In the genomic region with DNA sequence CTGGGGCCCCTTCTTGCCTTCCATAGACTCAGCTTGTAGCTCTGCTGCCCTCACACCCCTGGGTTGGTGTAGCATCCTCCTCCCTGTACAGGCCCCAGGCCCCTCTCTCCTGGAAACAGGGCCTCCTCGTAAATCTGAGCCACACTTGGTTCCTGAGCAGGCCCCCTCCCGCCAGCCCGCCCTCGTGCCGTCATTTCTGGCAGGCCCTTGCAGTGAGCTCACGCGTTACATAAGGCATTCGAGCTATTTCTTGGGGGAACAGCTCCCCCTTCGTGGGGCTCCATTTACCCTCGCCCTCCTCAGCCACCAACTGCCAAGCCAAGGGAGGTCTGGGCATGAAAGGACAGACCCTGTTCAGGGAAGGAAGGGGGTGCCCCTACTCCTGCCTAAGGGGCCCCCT, we compare ENCODE assay signal across 8 mouse cellular contexts. TPM values are rescaled to one million over a fixed set of nuclear protein-coding genes. Genes with fewer than 3 reads are reported as not detected.
DNase-seq lines count a peak whose midpoint lies in the region; ATAC-seq and TF ChIP-seq lines count a peak whose summit lies in the region.

No protein-coding gene starts in this region.

- peaks cover 35% of the 10 kb centered on the region for H3K4me1 ChIP-seq in lung, adult 2 months (ENCODE audit: control insufficient read depth, insufficient read depth, low read length)

- ATAC-seq in hematopoietic stem cell, adult 5-6 weeks (replicated peaks in 1 of 2; ENCODE audit: insufficient read depth in 1 of 2, low FRiP score in 2 of 2, low TSS enrichment in 1 of 2, low read depth in 1 of 2, poor library complexity in 2 of 2, severe bottlenecking in 2 of 2): peak; percentile 39 to 54

- TF ChIP-seq CTCF in lung, adult 2 months (IDR thresholded peaks at IDR 0.05; ENCODE audit: insufficient read depth, low read length): no peak

- TF ChIP-seq POLR2A in lung, adult 2 months (IDR thresholded peaks at IDR 0.05; ENCODE audit: borderline replicate concordance, extremely low read depth, low read depth, low read length): no peak

- H3K4me3 ChIP-seq in lung, adult 2 months (replicated peaks; ENCODE audit: extremely low read depth, low read depth, low read length): no peak overlapping the region

- peak; percentile 80 for DNase-seq in adrenal gland, postnatal 10 days
- peak; percentile 73 for DNase-seq in cerebellum, postnatal 14 days
- DNase-seq in frontal cortex, postnatal 14 days (ENCODE audit: low spot score in 2 of 2): peak; percentile 81 to 82
- peak; percentile 87 for DNase-seq in layer of hippocampus, adult 9-11 months
- peak; percentile 74 for DNase-seq in lung, adult 2 months
- DNase-seq in right cerebral cortex, postnatal 14 days: peak; percentile 77
- no peak for DNase-seq in adipocyte (ENCODE audit: low spot score)

- WGBS in lung, adult 2 months: 14% methylated on average over 10 of the region's 10 CpGs

RNA-seq across cellular contexts. Expression of a gene that starts 11.5 kb away (rescaled TPM):
- total RNA-seq in adrenal gland, postnatal 10 days (2021): 10 to 100 TPM; 65.3 to 80.4 TPM
- total RNA-seq in hematopoietic stem cell, adult 5-6 weeks (2017): 10.5 and 12.5 TPM in 2 replicates
- 105 and 115 TPM in 2 replicates for polyA plus RNA-seq in lung, adult 2 months (2012; rRNA removed)

RNA-seq across cellular contexts. Expression of a gene that starts 15.7 kb away (rescaled TPM):
- 10 to 100 TPM; 41.1 to 47.3 TPM for total RNA-seq in adrenal gland, postnatal 10 days (2021)
- 16.9 and 27.5 TPM in 2 replicates for total RNA-seq in hematopoietic stem cell, adult 5-6 weeks (2017)
- 56.7 and 59.3 TPM in 2 replicates for polyA plus RNA-seq in lung, adult 2 months (2012; rRNA removed)
